ENCODE assay signal across 8 mouse cellular contexts in the genomic region with DNA sequence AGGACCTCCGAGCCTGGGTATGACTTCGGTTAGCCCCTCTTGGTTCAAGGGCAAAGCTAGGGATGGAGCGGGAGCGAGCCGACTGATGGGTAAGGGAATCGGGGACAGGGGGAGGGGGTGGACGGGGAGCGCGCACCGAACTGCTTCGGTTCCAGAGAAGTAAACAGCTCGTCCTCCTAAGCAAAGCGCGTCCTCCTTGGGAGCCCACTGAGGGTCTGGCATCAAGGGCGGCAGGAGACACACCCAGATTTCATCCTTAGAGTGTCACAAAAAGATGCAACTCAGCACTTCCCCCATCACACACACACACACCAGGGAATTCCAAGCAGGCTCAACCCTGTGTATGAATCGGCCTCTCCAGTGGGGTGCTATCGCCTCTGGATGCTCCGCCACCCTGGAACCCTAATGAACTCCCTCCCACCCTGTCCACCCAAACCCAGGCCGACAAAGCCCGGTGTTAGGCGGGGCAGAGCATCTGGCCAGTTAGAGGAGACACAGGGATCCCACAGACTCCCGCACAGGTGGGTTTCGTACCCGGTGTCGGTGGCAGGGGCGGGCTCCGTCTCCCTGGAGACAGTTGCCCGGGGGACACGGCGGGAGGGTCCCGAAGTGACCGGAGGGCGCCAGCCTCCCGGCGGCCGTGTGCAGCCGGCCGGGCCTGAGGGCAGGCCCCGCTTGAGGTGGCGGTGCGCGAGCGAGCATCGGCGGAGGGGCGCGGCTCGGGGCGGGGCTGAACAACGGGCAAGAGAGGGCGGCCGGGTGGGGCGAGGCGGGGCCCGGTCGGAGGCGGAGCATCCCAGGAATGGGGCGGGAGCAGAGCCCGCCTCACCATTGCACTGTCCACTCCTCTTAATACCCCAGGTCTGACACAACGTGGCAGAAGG. TPM values are rescaled to one million over a fixed set of nuclear protein-coding genes. Genes with fewer than 3 reads are reported as not detected.
A peak's percentile ranks its signal among the peaks of the same experiment; 100 is the strongest.
DNase-seq lines count a peak whose midpoint lies in the region; ATAC-seq and TF ChIP-seq lines count a peak whose summit lies in the region.

No protein-coding gene starts in this region.

- H3K4me2 ChIP-seq in forebrain, embryonic 15.5 days (replicated peaks): peak overlapping the region; percentile 79
- H3K4me2 ChIP-seq in neural tube, embryonic 15.5 days: peak overlapping the region; percentile 83

- H3K9ac ChIP-seq in forebrain, embryonic 15.5 days (replicated peaks): peak overlapping the region; percentile 72
- H3K9ac ChIP-seq in neural tube, embryonic 15.5 days (replicated peaks): peak overlapping the region; percentile 56

- H3K27me3 ChIP-seq in cerebellum, adult 2 months (ENCODE audit: control insufficient read depth, insufficient read depth, low read length): no peaks in the 10 kb centered on the region
- 0 out of 2 replicates have a peak, but pooled peaks cover 4% of the 10 kb centered on the region for H3K27me3 ChIP-seq in forebrain, embryonic 15.5 days
- H3K27me3 ChIP-seq in neural tube, embryonic 15.5 days (replicated peaks): no peaks in the 10 kb centered on the region

- H3K9me3 ChIP-seq in forebrain, embryonic 15.5 days: no peaks in the 10 kb centered on the region
- H3K9me3 ChIP-seq in neural tube, embryonic 15.5 days (replicated peaks): no peaks in the 10 kb centered on the region

- DNase-seq in ES-CJ7 (ENCODE audit: low read depth, low spot score): peak; percentile 59
- peak; percentile 83 to 86 for DNase-seq in cerebellum, adult 2 months
- peak; percentile 67 for DNase-seq in heart, postnatal 25 days (ENCODE audit: low spot score)
- peak; percentile 53 to 76 for DNase-seq in layer of hippocampus, adult 2 months (ENCODE audit: low spot score in 2 of 2)
- peak; percentile 76 for DNase-seq in lung, adult 2 months
- DNase-seq in urinary bladder, adult 18-20 months (ENCODE audit: low spot score in 2 of 2): peak; percentile 62 to 67

- WGBS in cerebellum, adult 2 months: 2% methylated on average over 59 of the region's 60 CpGs
- WGBS in forebrain, embryonic 15.5 days: under 1% methylated on average over 57 of the region's 60 CpGs
- 5% methylated on average over 60 of the region's 60 CpGs for WGBS in lung, adult 2 months
- WGBS in neural tube, embryonic 15.5 days: under 1% methylated on average over 56 of the region's 60 CpGs

- peak overlapping the region; percentile 83 for H3K4me3 ChIP-seq in cerebellum, adult 2 months (replicated peaks; ENCODE audit: insufficient read depth, low read depth, low read length)
- peak overlapping the region; percentile 67 for H3K4me3 ChIP-seq in forebrain, embryonic 15.5 days
- peak overlapping the region; percentile 78 for H3K4me3 ChIP-seq in layer of hippocampus, adult 2 months
- peak overlapping the region; percentile 57 for H3K4me3 ChIP-seq in lung, adult 2 months (replicated peaks; ENCODE audit: extremely low read depth, low read depth, low read length)
- H3K4me3 ChIP-seq in neural tube, embryonic 15.5 days (replicated peaks): peak overlapping the region; percentile 66

- peak; percentile 46; the same call in 1 of the 2 replicates for TF ChIP-seq POLR2A in cerebellum, adult 2 months (IDR thresholded peaks at IDR 0.05; ENCODE audit: borderline replicate concordance, insufficient read depth, low read length)
- TF ChIP-seq POLR2A in lung, adult 2 months (IDR thresholded peaks at IDR 0.05; ENCODE audit: borderline replicate concordance, extremely low read depth, low read depth, low read length): no peak

- intact Hi-C loops in heart, postnatal 25 days (cut with DNase I): loop anchor here (2.0 kb wide), 1 partner anchor 21 kb away; no protein-coding TSS in a partner anchor

- TF ChIP-seq CTCF in cerebellum, adult 2 months (IDR thresholded peaks at IDR 0.05; ENCODE audit: borderline replicate concordance, insufficient read depth, low read depth, low read length): no peak
- no peak for TF ChIP-seq CTCF in layer of hippocampus, adult 2 months (conservative IDR thresholded peaks at IDR 0.05)
- TF ChIP-seq CTCF in lung, adult 2 months (IDR thresholded peaks at IDR 0.05; ENCODE audit: insufficient read depth, low read length): no peak

- H3K4me1 ChIP-seq in cerebellum, adult 2 months (ENCODE audit: control insufficient read depth, insufficient read depth, low read length): no peaks in the 10 kb centered on the region
- peaks cover 10% of the 10 kb centered on the region for H3K4me1 ChIP-seq in forebrain, embryonic 15.5 days
- H3K4me1 ChIP-seq in lung, adult 2 months (ENCODE audit: control insufficient read depth, insufficient read depth, low read length): peaks cover 2% of the 10 kb centered on the region; the same call in 1 of the 2 replicates
- peaks cover 18% of the 10 kb centered on the region for H3K4me1 ChIP-seq in neural tube, embryonic 15.5 days

- peaks cover 6% of the 10 kb centered on the region; the same call in 1 of the 2 replicates for H3K36me3 ChIP-seq in forebrain, embryonic 15.5 days
- H3K36me3 ChIP-seq in neural tube, embryonic 15.5 days: peaks cover 7% of the 10 kb centered on the region; the same call in 1 of the 2 replicates

- ATAC-seq in forebrain, embryonic 15.5 days (replicated peaks): peak; percentile 92
- peak; percentile 92 for ATAC-seq in neural tube, embryonic 15.5 days (ENCODE audit: low FRiP score)

- H3K27ac ChIP-seq in cerebellum, adult 2 months (ENCODE audit: insufficient read depth, low read length): no peak overlapping the region
- peak overlapping the region; percentile 66 for H3K27ac ChIP-seq in forebrain, embryonic 15.5 days (replicated peaks)
- peak overlapping the region; percentile 79 for H3K27ac ChIP-seq in layer of hippocampus, adult 2 months
- peak overlapping the region; percentile 84 for H3K27ac ChIP-seq in neural tube, embryonic 15.5 days (replicated peaks)

RNA-seq across cellular contexts. Expression of a gene that starts 26.8 kb away (rescaled TPM):
- polyA plus RNA-seq in cerebellum, adult 2 months (2012; rRNA removed): 8.3 and 8.6 TPM in 2 replicates
- 16.5 and 18.2 TPM in 2 replicates for polyA plus RNA-seq in forebrain, embryonic 15.5 days (2015; fragmentation: Nextera tagmentation; extraction: Ambion mirVana)
- total RNA-seq in heart, postnatal 25 days (2021): 1 to 10 TPM; 4.0 to 4.3 TPM
- 10 to 100 TPM; 19.6 to 23.5 TPM for total RNA-seq in layer of hippocampus, adult 2 months (2021)
- polyA plus RNA-seq in lung, adult 2 months (2012; rRNA removed): 14.6 and 19.3 TPM in 2 replicates
- polyA plus RNA-seq in neural tube, embryonic 15.5 days (2015; fragmentation: Nextera tagmentation; extraction: Ambion mirVana): 16.0 and 18.0 TPM in 2 replicates
